Mouse (Mus musculus) stomach, postnatal 0 days (tissue): Measurements from ENCODE around the gene Nos2.

Experiments
- CTCF ChIP-seq: IDR thresholded peaks from 2 replicates; pipeline ENCODE4 v1.5.1; 2016; ENCODE audit warnings: antibody characterized with exemption, low read depth, mild to moderate bottlenecking, moderate library complexity
- EP300 ChIP-seq: optimal IDR thresholded peaks from 2 replicates; pipeline ENCODE3; 2016; ENCODE audit warnings: antibody characterized with exemption

GRCm38 (mm10) chr11:78971096-78971495 is 50.5 kb downstream of the Nos2 start:
- no peak for TF ChIP-seq CTCF
- TF ChIP-seq EP300: no peak
